Mouse (Mus musculus): ENCODE results near the gene Kcnq4. TPM values are rescaled to one million over a fixed set of nuclear protein-coding genes. Genes with fewer than 3 reads are reported as not detected.

Gene Kcnq4
- total RNA-seq, 2 experiments from 2014 or later, result 1.8 to 2.2 TPM

- intact Hi-C loops (cut with DNase I), result loop anchor here (1.0 to 5.0 kb wide), 4 partner anchors 70 to 295 kb away; no protein-coding TSS in a partner anchor
- DNase-seq (ENCODE audit: low spot score), result no peak
Measured at GRCm38 (mm10) chr4:120682168-120682567, 66.2 kb downstream of the Kcnq4 start.

- DNase-seq (ENCODE audit: low spot score), result no peak
Measured at GRCm38 (mm10) chr4:120680953-120681352, 67.5 kb downstream of the Kcnq4 start.

GRCm38 (mm10) chr4:120675640-120676039 is 72.8 kb downstream of the Kcnq4 start:
- no peak for DNase-seq (ENCODE audit: low spot score)
- intact Hi-C loops (cut with DNase I), result no loop called here

More at GRCm38 (mm10) chr4:120680953-120681352, 67.5 kb downstream of the Kcnq4 start:
- intact Hi-C loops (cut with DNase I), result loop anchor here (5.0 kb wide), 3 partner anchors 71 to 294 kb away; no protein-coding TSS in a partner anchor

GRCm38 (mm10) chr4:120674775-120675451 is 73.5 kb downstream of the Kcnq4 start:
- DNase-seq (ENCODE audit: low spot score), result no peak
- intact Hi-C loops (cut with DNase I), result no loop called here

GRCm38 (mm10) chr4:120673606-120674005 is 74.8 kb downstream of the Kcnq4 start:
- DNase-seq (ENCODE audit: low spot score), result no peak
- intact Hi-C loops (cut with DNase I), result no loop called here

GRCm38 (mm10) chr4:120671046-120671445 is 77.4 kb downstream of the Kcnq4 start:
- no peak for DNase-seq (ENCODE audit: low spot score)
- intact Hi-C loops (cut with DNase I), result no loop called here

GRCm38 (mm10) chr4:120669585-120669984 is 78.8 kb downstream of the Kcnq4 start:
- intact Hi-C loops (cut with DNase I), result loop anchor here (5.0 kb wide), 1 partner anchor 77 kb away; no protein-coding TSS in a partner anchor

GRCm38 (mm10) chr4:120668551-120668950 is 79.9 kb downstream of the Kcnq4 start:
- intact Hi-C loops (cut with DNase I), result loop anchor here (5.0 kb wide), 1 partner anchor 76 kb away; no protein-coding TSS in a partner anchor
- DNase-seq (ENCODE audit: low spot score), result no peak

More at GRCm38 (mm10) chr4:120669585-120669984, 78.8 kb downstream of the Kcnq4 start:
- no peak for DNase-seq (ENCODE audit: low spot score)

GRCm38 (mm10) chr4:120667555-120667954 is 80.9 kb downstream of the Kcnq4 start:
- no peak for DNase-seq (ENCODE audit: low spot score)
- intact Hi-C loops (cut with DNase I), result loop anchor here (2.0 to 5.0 kb wide), 2 partner anchors 53 to 75 kb away; no protein-coding TSS in a partner anchor

- intact Hi-C loops (cut with DNase I), result loop anchor here (2.0 to 5.0 kb wide), 2 partner anchors 52 to 75 kb away; no protein-coding TSS in a partner anchor
- peak; percentile 27 for DNase-seq (ENCODE audit: low spot score)
Measured at GRCm38 (mm10) chr4:120667045-120667501, 81.3 kb downstream of the Kcnq4 start.

GRCm38 (mm10) chr4:120666358-120667024 is 81.9 kb downstream of the Kcnq4 start, which contains the start of gene Cited4:
Gene Cited4, plus strand, starts transcription at chr4:120666572.
- intact Hi-C loops (cut with DNase I), result loop anchor here (2.0 to 5.0 kb wide), 2 partner anchors 52 to 74 kb away; no protein-coding TSS in a partner anchor
- peak; percentile 74 for DNase-seq (ENCODE audit: low spot score)

GRCm38 (mm10) chr4:120665782-120666181 is 82.6 kb downstream of the Kcnq4 start:
- no peak for DNase-seq (ENCODE audit: low spot score)

GRCm38 (mm10) chr4:120665144-120665700 is 83.2 kb downstream of the Kcnq4 start:
- DNase-seq (ENCODE audit: low spot score), result no peak
- intact Hi-C loops (cut with DNase I), result loop anchor here (5.0 kb wide), 1 partner anchor 73 kb away; no protein-coding TSS in a partner anchor

More at GRCm38 (mm10) chr4:120665782-120666181, 82.6 kb downstream of the Kcnq4 start:
- intact Hi-C loops (cut with DNase I), result loop anchor here (2.0 to 5.0 kb wide), 2 partner anchors 51 to 73 kb away; no protein-coding TSS in a partner anchor

- no peak for DNase-seq (ENCODE audit: low spot score)
- intact Hi-C loops (cut with DNase I), result no loop called here
Measured at GRCm38 (mm10) chr4:120664601-120665000, 83.8 kb downstream of the Kcnq4 start.

- no peak for DNase-seq (ENCODE audit: low spot score)
- intact Hi-C loops (cut with DNase I), result no loop called here
Measured at GRCm38 (mm10) chr4:120660485-120660884, 87.9 kb downstream of the Kcnq4 start.

GRCm38 (mm10) chr4:120655898-120656297 is 92.5 kb downstream of the Kcnq4 start:
- intact Hi-C loops (cut with DNase I), result no loop called here
- no peak for DNase-seq (ENCODE audit: low spot score)

- DNase-seq (ENCODE audit: low spot score), result no peak
- intact Hi-C loops (cut with DNase I), result no loop called here
Measured at GRCm38 (mm10) chr4:120650208-120650592, 98.2 kb downstream of the Kcnq4 start.

- intact Hi-C loops (cut with DNase I), result no loop called here
- no peak for DNase-seq (ENCODE audit: low spot score)
Measured at GRCm38 (mm10) chr4:120649369-120650207, 98.8 kb downstream of the Kcnq4 start.

Data from heart, postnatal 25 days (tissue).